Mouse (Mus musculus) kidney, embryonic 14.5 days (tissue): ENCODE measurements around the gene Ikzf1. TPM values are rescaled to one million over a fixed set of nuclear protein-coding genes. Genes with fewer than 3 reads are reported as not detected.

Experiments used
- ATAC-seq: fragments of 200-750 bp; cut with Nextera tagmentation; 2 replicates; pipeline ENCODE4 v1.8.0; 2017; ENCODE audit warnings: moderate number of reproducible peaks, mild to moderate bottlenecking, moderate TSS enrichment, moderate library complexity; ENCODE audit not compliant: low FRiP score, low TSS enrichment
- H3K27ac ChIP-seq: fragments of 300-500 bp; sonication (generic); 2 replicates; pipeline ENCODE4 v1.5.1; 2014; ENCODE audit warnings: low read depth, mild to moderate bottlenecking, low read length, moderate library complexity, mixed read lengths
- H3K27me3 ChIP-seq: fragments of 300-500 bp; sonication (generic); 2 replicates; pipeline ENCODE4 v1.6.1; 2014; ENCODE audit warnings: mild to moderate bottlenecking, low read length; ENCODE audit not compliant: control insufficient read depth, insufficient read depth
- H3K36me3 ChIP-seq: fragments of 300-500 bp; sonication (generic); 2 replicates; pipeline ENCODE4 v1.6.1; 2014; ENCODE audit warnings: low read length, mixed read lengths; ENCODE audit not compliant: control insufficient read depth, insufficient read depth
- H3K4me1 ChIP-seq: fragments of 300-500 bp; sonication (generic); 2 replicates; pipeline ENCODE4 v1.6.1; 2014; ENCODE audit warnings: low read length, mixed read lengths; ENCODE audit not compliant: control insufficient read depth, insufficient read depth
- H3K4me2 ChIP-seq: fragments of 300-500 bp; sonication (generic); replicated peaks from 2 replicates; pipeline ENCODE4 v1.6.1; 2014; ENCODE audit warnings: low read depth, mild to moderate bottlenecking, low read length
- H3K4me3 ChIP-seq: fragments of 300-500 bp; sonication (generic); 2 replicates; pipeline ENCODE4 v1.5.1; 2014; ENCODE audit warnings: mild to moderate bottlenecking, low read length
- H3K9ac ChIP-seq: fragments of 300-500 bp; sonication (generic); 2 replicates; pipeline ENCODE4 v1.6.1; 2014; ENCODE audit warnings: low read depth, mild to moderate bottlenecking, low read length, moderate library complexity
- H3K9me3 ChIP-seq: fragments of 300-500 bp; sonication (generic); 2 replicates; pipeline ENCODE4 v1.6.1; 2016; ENCODE audit warnings: low read length; ENCODE audit not compliant: control insufficient read depth
- whole genome bisulfite sequencing: fragments of 180-500 bp; shearing (Covaris S2); extraction: QIAGEN DNeasy Blood & Tissue Kit; methylation state at CpG from one replicate; pipeline ENCODE4 v1.1.7; 2014; 5-methylcytosine and 5-hydroxymethylcytosine counted together
- polyA plus RNA-seq: library from polyadenylated mRNA; unstranded; fragments of >200 nt; fragmentation: Nextera tagmentation; extraction: Ambion mirVana; gene quantifications from 2 replicates; pipeline ENCODE4 v1.2.1, GENCODE M21; 2014

Gene Ikzf1
- polyA plus RNA-seq, 1 experiment from 2014 or later: 0.79 TPM

DNA sequence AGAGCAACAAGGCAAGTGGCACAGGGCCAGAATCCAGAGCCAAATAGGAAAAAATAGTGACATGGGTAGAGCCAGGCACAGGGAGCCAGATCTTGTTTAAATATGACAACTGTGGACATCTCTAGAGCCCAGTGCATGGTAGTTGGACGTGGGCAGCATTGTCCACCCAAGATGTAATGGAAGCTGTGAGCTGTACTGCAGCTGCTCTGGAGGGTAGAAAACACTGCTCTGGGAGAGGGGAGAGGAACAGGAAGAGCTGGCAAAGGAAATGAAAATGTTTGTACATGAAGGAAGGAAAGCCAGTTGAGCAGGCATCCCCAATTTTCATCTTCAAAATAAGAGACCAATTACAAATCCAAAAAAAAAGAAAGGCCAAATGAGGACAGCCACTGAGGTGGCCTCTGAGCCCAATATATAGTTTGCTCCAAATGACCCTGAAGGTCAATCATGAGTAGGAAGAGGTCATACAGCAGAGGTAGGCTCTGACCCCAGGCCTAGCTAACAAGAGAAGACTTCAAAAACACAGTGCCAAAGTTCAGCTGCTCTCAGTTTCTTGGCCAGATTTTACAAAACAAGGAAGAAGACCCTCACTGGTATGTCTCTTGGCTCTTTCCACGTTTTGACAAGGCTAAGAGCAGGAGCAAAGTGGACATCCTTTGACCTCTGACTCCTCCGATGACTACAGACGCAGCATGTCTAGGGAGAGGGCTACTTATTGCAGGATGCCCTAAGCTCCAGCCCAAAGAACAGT, 91.4 kb downstream of the Ikzf1 start:
- Histone ChIP-seq H3K27ac (no peak overlapping the region), H3K9me3 (no peaks in the 10 kb centered on the region), H3K4me1 (no peaks in the 10 kb centered on the region), H3K4me3 (no peak overlapping the region), H3K36me3 (no peaks in the 10 kb centered on the region), H3K27me3 (no peaks in the 10 kb centered on the region), H3K4me2 (no peak overlapping the region), H3K9ac (no peak overlapping the region)
- no peak for ATAC-seq
- 76% methylated on average over 4 of the region's 4 CpGs for WGBS

DNA sequence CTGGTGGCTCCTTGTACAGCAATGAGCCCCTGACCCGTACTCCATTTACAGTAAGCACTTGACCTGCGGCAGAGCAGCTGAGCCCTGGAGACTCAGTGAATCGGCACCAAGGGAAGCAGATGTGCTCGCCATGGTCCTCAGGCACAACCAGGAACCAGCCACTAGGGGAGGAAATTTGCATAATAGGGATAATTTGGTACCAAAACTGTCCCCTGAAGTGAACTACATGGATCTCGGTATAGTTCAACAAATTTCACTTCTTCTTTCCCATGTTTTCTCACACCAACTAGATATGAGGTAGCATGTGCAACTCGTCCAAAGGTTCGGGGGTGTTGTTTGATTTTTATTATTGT, 92.0 kb downstream of the Ikzf1 start:
- ATAC-seq: no peak
- Histone ChIP-seq H3K4me3 (no peak overlapping the region), H3K36me3 (no peaks in the 10 kb centered on the region), H3K4me2 (no peak overlapping the region), H3K4me1 (no peaks in the 10 kb centered on the region), H3K9me3 (no peaks in the 10 kb centered on the region), H3K27ac (no peak overlapping the region), H3K9ac (no peak overlapping the region), H3K27me3 (no peaks in the 10 kb centered on the region)
- WGBS: 83% methylated on average over 7 of the region's 7 CpGs

DNA sequence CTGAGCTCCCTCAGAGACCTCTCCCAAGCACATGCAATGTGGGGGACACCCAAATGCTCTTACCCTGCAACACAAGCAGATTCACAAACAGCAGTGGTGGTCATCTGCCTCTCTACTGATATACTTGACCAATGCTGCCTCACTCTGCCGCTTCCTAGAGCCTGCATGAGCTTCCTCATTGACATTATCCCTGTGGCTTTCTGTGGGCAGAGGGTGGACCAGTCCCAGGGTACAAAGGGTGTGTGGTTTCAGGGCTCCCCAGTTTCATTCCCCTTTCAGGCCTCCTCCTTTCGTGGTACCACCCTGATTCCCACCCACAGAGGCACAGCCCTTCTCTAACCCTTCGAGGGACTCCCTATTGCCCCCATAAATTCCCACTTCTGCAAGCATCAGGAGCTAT, 92.4 kb downstream of the Ikzf1 start:
- Histone ChIP-seq H3K27ac (no peak overlapping the region), H3K4me1 (no peaks in the 10 kb centered on the region), H3K27me3 (no peaks in the 10 kb centered on the region), H3K4me3 (no peak overlapping the region), H3K4me2 (no peak overlapping the region), H3K9me3 (no peaks in the 10 kb centered on the region), H3K36me3 (no peaks in the 10 kb centered on the region), H3K9ac (no peak overlapping the region)
- ATAC-seq: no peak
- 53% methylated on average over 3 of the region's 3 CpGs for WGBS

DNA sequence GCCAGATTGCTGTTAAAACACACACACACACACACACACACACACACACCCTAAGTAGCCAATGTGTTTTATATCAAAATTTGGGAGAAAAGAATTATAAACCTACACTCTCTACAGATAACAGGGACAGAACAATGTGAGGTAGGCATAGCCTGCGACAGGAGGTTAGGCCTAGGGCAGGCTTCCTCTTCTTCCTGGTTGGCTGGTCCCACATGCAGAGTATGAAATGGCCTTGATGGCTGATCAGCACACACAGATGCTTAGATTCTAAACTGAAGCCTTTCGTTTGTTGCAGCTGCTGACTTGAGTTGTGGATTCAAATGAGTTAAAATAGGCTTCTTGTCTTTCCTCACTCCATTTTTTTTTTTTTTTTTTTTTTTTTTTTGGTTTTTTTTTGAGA, 93.0 kb downstream of the Ikzf1 start:
- H3K4me1 ChIP-seq: no peaks in the 10 kb centered on the region
- H3K27ac ChIP-seq: no peak overlapping the region
- H3K36me3 ChIP-seq: no peaks in the 10 kb centered on the region
- no peaks in the 10 kb centered on the region for H3K9me3 ChIP-seq
- no peaks in the 10 kb centered on the region for H3K27me3 ChIP-seq
- no peak for ATAC-seq
- WGBS: 85% methylated on average over 2 of the region's 2 CpGs
- H3K4me2 ChIP-seq: no peak overlapping the region
- H3K4me3 ChIP-seq: no peak overlapping the region
- no peak overlapping the region for H3K9ac ChIP-seq

DNA sequence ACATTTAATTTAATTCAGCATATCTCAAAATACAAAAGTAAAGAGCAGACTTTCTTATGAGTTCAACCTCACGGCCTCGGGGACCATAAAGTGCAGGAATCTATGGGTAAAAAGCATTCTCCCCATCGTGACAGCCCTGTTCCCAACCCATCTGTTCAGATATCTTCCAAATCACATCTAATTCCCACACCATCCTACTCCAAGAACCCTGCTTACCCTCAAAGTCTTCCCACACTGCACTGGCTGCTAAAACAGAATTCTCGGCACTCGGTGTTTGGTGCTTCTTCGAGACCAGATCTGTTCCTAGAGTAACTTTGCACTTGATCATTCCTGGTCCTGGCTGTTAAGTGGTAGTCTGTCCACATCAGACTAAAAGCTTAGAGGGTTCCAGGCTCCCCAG, 93.5 kb downstream of the Ikzf1 start:
- H3K4me1 ChIP-seq: no peaks in the 10 kb centered on the region
- H3K27ac ChIP-seq: no peak overlapping the region
- 96% methylated on average over 6 of the region's 6 CpGs for WGBS
- ATAC-seq: no peak
- H3K9me3 ChIP-seq: no peaks in the 10 kb centered on the region
- no peak overlapping the region for H3K9ac ChIP-seq
- H3K27me3 ChIP-seq: no peaks in the 10 kb centered on the region
- no peak overlapping the region for H3K4me2 ChIP-seq
- H3K36me3 ChIP-seq: no peaks in the 10 kb centered on the region
- H3K4me3 ChIP-seq: no peak overlapping the region

DNA sequence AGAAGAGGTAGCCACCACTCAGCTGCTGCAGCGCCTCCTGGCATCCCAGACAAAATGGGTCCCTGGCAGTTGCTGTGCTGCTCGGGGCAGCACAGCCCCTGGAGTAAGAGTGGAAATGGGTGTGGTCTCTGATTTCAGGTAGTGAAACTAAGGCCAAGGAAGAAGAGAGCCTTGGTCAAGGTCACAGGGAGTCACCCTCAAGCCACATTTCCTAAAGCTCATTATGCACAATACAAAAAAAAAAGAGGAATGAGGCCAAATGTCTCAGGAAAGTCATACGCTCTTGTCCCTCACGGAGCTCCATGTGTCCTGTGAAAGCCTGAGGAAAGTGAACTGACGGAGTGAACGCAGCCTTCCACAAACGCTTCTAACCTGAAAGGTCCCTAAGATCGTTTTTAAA, 96.9 kb downstream of the Ikzf1 start:
- H3K9me3 ChIP-seq: no peaks in the 10 kb centered on the region
- no peaks in the 10 kb centered on the region for H3K4me1 ChIP-seq
- no peak overlapping the region for H3K9ac ChIP-seq
- H3K27ac ChIP-seq: no peak overlapping the region
- H3K4me3 ChIP-seq: no peak overlapping the region
- WGBS: 86% methylated on average over 8 of the region's 8 CpGs
- no peaks in the 10 kb centered on the region for H3K36me3 ChIP-seq
- H3K27me3 ChIP-seq: no peaks in the 10 kb centered on the region
- no peak overlapping the region for H3K4me2 ChIP-seq
- ATAC-seq: no peak

DNA sequence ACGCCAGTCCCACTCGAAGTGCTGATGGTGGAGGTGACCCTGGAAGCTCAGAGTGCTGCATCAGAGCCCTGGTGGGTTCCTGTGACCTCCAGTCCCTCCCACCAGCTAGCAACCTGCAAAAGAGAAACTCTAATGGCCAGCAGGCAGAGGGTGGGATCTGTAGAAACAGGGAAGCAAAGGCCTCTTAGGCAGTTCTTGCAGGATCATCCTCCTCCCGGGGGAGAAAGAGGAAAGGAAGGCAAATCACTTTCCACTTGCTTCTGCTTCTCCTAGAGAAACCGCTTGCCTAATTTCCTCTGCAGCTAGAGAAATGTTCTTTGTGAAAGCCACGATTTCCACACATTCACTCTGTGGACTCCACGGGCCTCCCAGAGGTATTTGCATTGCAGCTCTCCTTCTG, 100.7 kb downstream of the Ikzf1 start:
- ATAC-seq: no peak
- Histone ChIP-seq H3K36me3 (no peaks in the 10 kb centered on the region), H3K9me3 (no peaks in the 10 kb centered on the region), H3K4me1 (no peaks in the 10 kb centered on the region), H3K9ac (no peak overlapping the region), H3K4me3 (no peak overlapping the region), H3K27ac (no peak overlapping the region), H3K4me2 (no peak overlapping the region), H3K27me3 (no peaks in the 10 kb centered on the region)
- WGBS: 70% methylated on average over 6 of the region's 6 CpGs

DNA sequence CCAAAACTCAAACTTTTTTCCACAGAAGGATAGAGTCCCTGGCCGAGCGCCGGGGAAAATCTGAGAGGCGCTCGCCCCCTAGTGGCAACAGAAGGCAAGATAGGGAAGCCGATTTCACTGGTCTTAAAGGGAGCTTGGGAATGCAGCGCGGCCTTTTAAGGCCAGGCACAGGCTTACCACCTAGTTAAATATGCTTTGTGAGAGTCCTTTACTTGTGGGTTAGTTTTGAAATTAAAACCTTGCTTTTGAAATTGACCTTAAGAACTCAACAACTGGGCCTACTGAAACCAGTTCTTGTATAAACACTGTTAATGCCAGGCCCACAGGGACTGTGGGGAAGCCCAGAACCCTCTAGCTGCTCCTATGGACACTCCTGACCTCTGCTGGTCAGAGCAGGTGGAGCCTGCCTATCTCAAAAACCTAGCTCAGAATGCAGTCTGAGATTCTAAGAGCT, 103.7 kb downstream of the Ikzf1 start:
- H3K4me2 ChIP-seq: peak overlapping the region; percentile 31; the same call in 1 of the 2 replicates
- no peak overlapping the region for H3K27ac ChIP-seq
- no peaks in the 10 kb centered on the region for H3K4me1 ChIP-seq
- no peaks in the 10 kb centered on the region for H3K27me3 ChIP-seq
- H3K9me3 ChIP-seq: no peaks in the 10 kb centered on the region
- no peaks in the 10 kb centered on the region for H3K36me3 ChIP-seq
- 1% methylated on average over 8 of the region's 8 CpGs for WGBS
- no peak overlapping the region for H3K4me3 ChIP-seq
- ATAC-seq: peak; percentile 97
- no peak overlapping the region for H3K9ac ChIP-seq

DNA sequence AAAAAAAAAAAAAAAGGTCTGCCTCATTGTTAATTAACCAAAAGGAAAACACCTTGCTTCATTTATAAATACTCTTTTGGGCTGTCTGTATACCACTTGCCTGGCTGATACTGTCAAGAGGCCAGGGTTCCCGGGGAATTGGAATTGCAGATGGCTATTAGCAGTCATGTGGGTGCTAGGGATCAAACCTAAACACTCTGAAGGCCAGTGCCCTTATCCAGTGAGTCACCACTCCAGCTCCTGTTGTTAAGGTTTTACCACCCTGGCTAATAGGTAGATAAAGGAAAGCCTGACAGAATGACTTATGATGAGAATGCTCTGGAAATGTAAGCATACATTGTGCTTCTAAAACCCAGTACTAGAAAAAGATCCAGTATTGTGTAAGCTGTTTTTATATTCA, 109.8 kb downstream of the Ikzf1 start:
- Histone ChIP-seq H3K9me3 (no peaks in the 10 kb centered on the region), H3K27ac (no peak overlapping the region), H3K9ac (no peak overlapping the region), H3K4me3 (no peak overlapping the region), H3K4me2 (no peak overlapping the region), H3K27me3 (no peaks in the 10 kb centered on the region), H3K36me3 (peaks cover 18% of the 10 kb centered on the region), H3K4me1 (no peaks in the 10 kb centered on the region)
- ATAC-seq: no peak
- WGBS: 69% methylated on average over 1 of the region's 1 CpGs
